Mouse (Mus musculus): ENCODE results near the gene Mars. TPM values are rescaled to one million over a fixed set of nuclear protein-coding genes. Genes with fewer than 3 reads are reported as not detected.
A peak's percentile ranks its signal among the peaks of the same experiment; 100 is the strongest.

The Mars gene
- polyA plus RNA-seq, 1 experiment from 2014 or later: 100 TPM

GRCm38 (mm10) chr10:127287271-127287935 is 24.2 kb downstream of the Mars start:
- Histone ChIP-seq H3K4me3 (ENCODE audit: low read depth, low read length) (peak overlapping the region; percentile 75), H3K4me1 (ENCODE audit: control insufficient read depth, low read depth, low read length) (peaks cover 41% of the 10 kb centered on the region), H3K27me3 (ENCODE audit: control insufficient read depth, insufficient read depth, low read depth, low read length) (no peaks in the 10 kb centered on the region), H3K27ac (ENCODE audit: low read length) (peak overlapping the region; percentile 98), H3K9ac (ENCODE audit: low read depth, low read length) (peak overlapping the region; percentile 93), H3K4me2 (ENCODE audit: low read depth, low read length) (peak overlapping the region; percentile 96), H3K9me3 (replicated peaks; ENCODE audit: control insufficient read depth, low read length) (no peaks in the 10 kb centered on the region), H3K36me3 (ENCODE audit: control insufficient read depth, insufficient read depth) (peaks cover 39% of the 10 kb centered on the region)
- 61% methylated on average over 15 of the region's 15 CpGs for WGBS (ENCODE audit: insufficient replicate concordance)
- no peak for ATAC-seq (ENCODE audit: low read depth)

- peaks cover 46% of the 10 kb centered on the region for H3K36me3 ChIP-seq (ENCODE audit: control insufficient read depth, insufficient read depth)
- no peak for ATAC-seq (ENCODE audit: low read depth)
- 65% methylated on average over 7 of the region's 7 CpGs for WGBS (ENCODE audit: insufficient replicate concordance)
- H3K9ac ChIP-seq (ENCODE audit: low read depth, low read length): no peak overlapping the region
- peak overlapping the region; percentile 75 for H3K4me3 ChIP-seq (ENCODE audit: low read depth, low read length)
- peak overlapping the region; percentile 96 for H3K4me2 ChIP-seq (ENCODE audit: low read depth, low read length)
- H3K27me3 ChIP-seq (ENCODE audit: control insufficient read depth, insufficient read depth, low read depth, low read length): no peaks in the 10 kb centered on the region
- H3K27ac ChIP-seq (ENCODE audit: low read length): no peak overlapping the region
- H3K9me3 ChIP-seq (replicated peaks; ENCODE audit: control insufficient read depth, low read length): no peaks in the 10 kb centered on the region
- peaks cover 34% of the 10 kb centered on the region for H3K4me1 ChIP-seq (ENCODE audit: control insufficient read depth, low read depth, low read length)
Observed at GRCm38 (mm10) chr10:127286730-127287129, 24.9 kb downstream of the Mars start.

DNA sequence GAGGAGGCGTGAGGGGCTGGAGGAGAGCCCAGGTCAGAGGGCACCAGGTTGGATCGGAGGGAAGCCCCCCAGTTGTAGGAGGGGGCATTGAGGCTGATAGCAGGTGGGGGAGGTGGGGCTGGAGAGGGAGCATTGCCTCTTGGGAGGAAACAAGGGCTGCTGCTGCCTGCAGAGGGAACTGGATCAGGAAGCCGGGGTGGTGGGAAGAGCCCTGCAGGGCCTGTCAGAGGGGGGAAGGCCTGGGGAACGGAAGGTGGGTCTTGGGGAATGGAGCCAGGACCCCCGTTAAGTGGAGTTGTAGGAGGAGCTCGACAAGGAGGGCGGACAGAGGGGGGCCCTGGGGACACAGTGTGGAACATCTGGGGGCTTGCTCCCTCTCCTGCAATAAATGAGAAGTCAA is 25.4 kb downstream of the Mars start:
- ATAC-seq (ENCODE audit: low read depth): no peak
- H3K4me3 ChIP-seq (ENCODE audit: low read depth, low read length): no peak overlapping the region
- WGBS (ENCODE audit: insufficient replicate concordance): 77% methylated on average over 7 of the region's 7 CpGs
- H3K27ac ChIP-seq (ENCODE audit: low read length): no peak overlapping the region
- no peak overlapping the region for H3K9ac ChIP-seq (ENCODE audit: low read depth, low read length)
- H3K9me3 ChIP-seq (replicated peaks; ENCODE audit: control insufficient read depth, low read length): no peaks in the 10 kb centered on the region
- H3K4me2 ChIP-seq (ENCODE audit: low read depth, low read length): no peak overlapping the region
- no peaks in the 10 kb centered on the region for H3K27me3 ChIP-seq (ENCODE audit: control insufficient read depth, insufficient read depth, low read depth, low read length)
- peaks cover 31% of the 10 kb centered on the region for H3K4me1 ChIP-seq (ENCODE audit: control insufficient read depth, low read depth, low read length)
- H3K36me3 ChIP-seq (ENCODE audit: control insufficient read depth, insufficient read depth): peaks cover 51% of the 10 kb centered on the region

DNA sequence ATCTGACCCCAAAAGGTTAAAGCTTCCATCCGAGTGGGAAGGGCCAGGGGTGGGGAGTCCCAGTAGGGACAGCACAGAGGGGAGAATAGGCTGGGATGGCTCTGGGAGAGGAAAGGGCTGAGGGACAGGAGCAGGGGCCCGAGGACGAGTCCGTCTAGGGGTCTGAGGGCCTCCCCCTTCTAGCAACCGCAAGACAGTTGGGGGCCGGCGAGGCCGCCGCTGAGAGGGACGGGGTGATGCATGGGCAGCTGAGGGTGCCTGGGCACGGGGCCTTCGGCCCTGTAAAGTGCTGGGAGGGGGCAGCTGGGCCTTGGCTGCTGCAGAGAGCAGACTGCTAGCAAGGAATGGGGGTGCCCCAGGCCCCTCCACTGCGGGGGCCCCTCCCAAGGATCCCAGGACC is 25.9 kb downstream of the Mars start:
- WGBS (ENCODE audit: insufficient replicate concordance): 87% methylated on average over 12 of the region's 13 CpGs
- Histone ChIP-seq H3K4me2 (ENCODE audit: low read depth, low read length) (no peak overlapping the region), H3K27me3 (ENCODE audit: control insufficient read depth, insufficient read depth, low read depth, low read length) (no peaks in the 10 kb centered on the region), H3K4me3 (ENCODE audit: low read depth, low read length) (no peak overlapping the region), H3K36me3 (ENCODE audit: control insufficient read depth, insufficient read depth) (peaks cover 51% of the 10 kb centered on the region), H3K9me3 (replicated peaks; ENCODE audit: control insufficient read depth, low read length) (no peaks in the 10 kb centered on the region), H3K4me1 (ENCODE audit: control insufficient read depth, low read depth, low read length) (peaks cover 31% of the 10 kb centered on the region), H3K27ac (ENCODE audit: low read length) (no peak overlapping the region), H3K9ac (ENCODE audit: low read depth, low read length) (no peak overlapping the region)
- no peak for ATAC-seq (ENCODE audit: low read depth)

DNA sequence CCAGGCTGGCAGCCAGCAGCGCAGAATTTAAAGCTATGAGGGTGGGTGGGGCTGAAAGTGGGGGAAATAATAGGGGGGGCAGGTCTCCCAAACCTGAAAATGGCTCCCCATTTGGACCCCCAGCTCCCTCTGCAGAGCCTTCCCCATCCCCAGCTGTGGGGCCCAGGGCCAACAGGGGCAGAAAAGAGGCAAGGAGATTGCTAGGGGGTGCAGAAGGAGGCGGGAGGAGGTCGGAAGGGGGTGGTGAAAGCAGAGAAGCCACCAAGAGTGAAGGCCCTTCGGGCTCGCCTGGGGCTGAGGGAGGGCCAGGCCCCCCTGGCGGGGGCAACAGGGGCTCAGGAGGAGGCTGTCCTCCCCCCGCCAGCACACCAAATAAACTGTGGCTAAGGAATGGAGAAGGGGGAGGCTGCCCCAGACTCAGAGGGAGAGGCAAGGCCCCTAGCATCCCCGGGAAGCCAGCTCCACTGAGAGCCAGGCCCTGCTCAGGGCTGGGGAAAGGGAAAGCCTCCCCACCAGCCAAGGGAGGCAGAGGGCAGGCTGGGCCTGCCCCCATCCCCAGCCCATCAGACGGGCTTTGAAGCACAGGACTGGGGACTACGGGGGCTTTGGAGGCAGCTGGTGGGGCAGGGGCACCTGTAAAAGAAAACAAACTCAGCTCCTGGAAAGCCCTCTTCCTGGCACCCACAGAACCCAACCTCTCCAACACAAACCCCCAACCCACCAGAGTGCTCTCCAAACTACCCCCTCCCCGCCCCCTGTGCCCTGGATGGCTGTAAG is 26.7 kb downstream of the Mars start:
- no peak overlapping the region for H3K4me2 ChIP-seq (ENCODE audit: low read depth, low read length)
- H3K9me3 ChIP-seq (replicated peaks; ENCODE audit: control insufficient read depth, low read length): no peaks in the 10 kb centered on the region
- no peaks in the 10 kb centered on the region for H3K27me3 ChIP-seq (ENCODE audit: control insufficient read depth, insufficient read depth, low read depth, low read length)
- peaks cover 31% of the 10 kb centered on the region for H3K4me1 ChIP-seq (ENCODE audit: control insufficient read depth, low read depth, low read length)
- no peak overlapping the region for H3K27ac ChIP-seq (ENCODE audit: low read length)
- WGBS (ENCODE audit: insufficient replicate concordance): 85% methylated on average over 11 of the region's 11 CpGs
- no peak for ATAC-seq (ENCODE audit: low read depth)
- no peak overlapping the region for H3K4me3 ChIP-seq (ENCODE audit: low read depth, low read length)
- H3K9ac ChIP-seq (ENCODE audit: low read depth, low read length): no peak overlapping the region
- peaks cover 54% of the 10 kb centered on the region for H3K36me3 ChIP-seq (ENCODE audit: control insufficient read depth, insufficient read depth)

DNA sequence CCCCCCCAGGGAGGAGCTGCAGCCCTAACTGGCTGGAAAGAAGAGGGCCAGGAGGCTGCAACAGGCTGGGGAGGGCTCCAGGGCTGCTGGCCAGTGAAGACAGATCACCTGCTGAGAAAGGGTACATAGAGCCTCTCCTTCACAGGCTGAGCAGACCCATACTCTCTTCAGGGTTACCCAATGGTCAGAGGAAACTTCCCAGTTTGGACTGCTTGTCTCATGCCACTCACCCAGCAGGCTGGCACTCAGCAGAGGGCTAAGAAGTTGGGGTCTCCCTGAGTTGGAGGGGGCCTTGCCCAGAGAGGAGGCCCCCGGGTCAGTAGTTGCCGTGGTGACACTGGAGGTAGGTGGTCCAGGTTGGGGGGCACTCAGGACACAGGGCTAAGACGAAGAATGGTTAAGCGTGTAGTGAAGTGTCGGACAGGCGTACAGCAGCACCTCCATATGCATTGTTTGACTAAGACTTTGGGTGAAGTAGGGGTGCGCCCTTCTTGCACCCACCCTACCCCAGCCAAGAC is 27.4 kb downstream of the Mars start:
- Histone ChIP-seq H3K9me3 (replicated peaks; ENCODE audit: control insufficient read depth, low read length) (no peaks in the 10 kb centered on the region), H3K4me3 (ENCODE audit: low read depth, low read length) (no peak overlapping the region)

GRCm38 (mm10) chr10:127282620-127283215 is 28.9 kb downstream of the Mars start:
- Histone ChIP-seq H3K4me3 (ENCODE audit: low read depth, low read length) (no peak overlapping the region), H3K9ac (ENCODE audit: low read depth, low read length) (no peak overlapping the region), H3K27me3 (ENCODE audit: control insufficient read depth, insufficient read depth, low read depth, low read length) (no peaks in the 10 kb centered on the region), H3K9me3 (replicated peaks; ENCODE audit: control insufficient read depth, low read length) (no peaks in the 10 kb centered on the region), H3K4me2 (ENCODE audit: low read depth, low read length) (no peak overlapping the region), H3K27ac (ENCODE audit: low read length) (no peak overlapping the region), H3K4me1 (ENCODE audit: control insufficient read depth, low read depth, low read length) (peaks cover 22% of the 10 kb centered on the region), H3K36me3 (ENCODE audit: control insufficient read depth, insufficient read depth) (peaks cover 68% of the 10 kb centered on the region)
- ATAC-seq (ENCODE audit: low read depth): no peak
- WGBS (ENCODE audit: insufficient replicate concordance): 75% methylated on average over 13 of the region's 13 CpGs

More for the DNA sequence above, 27.4 kb downstream of the Mars start:
- 92% methylated on average over 7 of the region's 7 CpGs for WGBS (ENCODE audit: insufficient replicate concordance)
- Histone ChIP-seq H3K4me2 (ENCODE audit: low read depth, low read length) (no peak overlapping the region), H3K36me3 (ENCODE audit: control insufficient read depth, insufficient read depth) (peaks cover 60% of the 10 kb centered on the region), H3K9ac (ENCODE audit: low read depth, low read length) (no peak overlapping the region), H3K27me3 (ENCODE audit: control insufficient read depth, insufficient read depth, low read depth, low read length) (no peaks in the 10 kb centered on the region), H3K27ac (ENCODE audit: low read length) (no peak overlapping the region), H3K4me1 (ENCODE audit: control insufficient read depth, low read depth, low read length) (peaks cover 25% of the 10 kb centered on the region)
- ATAC-seq (ENCODE audit: low read depth): no peak

DNA sequence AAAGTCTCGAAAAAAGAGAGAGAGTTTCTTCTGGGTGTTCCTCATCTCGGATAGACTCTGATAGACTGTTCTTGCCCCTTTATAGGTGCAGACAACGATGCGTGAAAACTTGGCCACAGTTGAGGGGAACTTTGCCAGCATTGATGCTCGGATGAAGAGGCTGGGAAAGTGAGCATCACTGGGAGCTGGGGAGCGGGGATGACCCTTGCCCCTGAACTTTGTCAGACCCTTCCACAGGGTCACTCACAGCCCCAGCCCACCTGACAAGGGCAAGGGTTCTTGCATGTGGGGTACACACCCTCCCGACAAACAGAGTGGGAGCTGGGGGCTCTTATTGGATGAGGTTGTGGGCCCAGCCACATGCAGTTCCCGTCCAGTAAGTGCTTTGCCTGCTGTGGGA is 30.3 kb downstream of the Mars start:
- no peak overlapping the region for H3K27ac ChIP-seq (ENCODE audit: low read length)
- H3K9ac ChIP-seq (ENCODE audit: low read depth, low read length): no peak overlapping the region
- H3K27me3 ChIP-seq (ENCODE audit: control insufficient read depth, insufficient read depth, low read depth, low read length): no peaks in the 10 kb centered on the region
- no peaks in the 10 kb centered on the region for H3K9me3 ChIP-seq (replicated peaks; ENCODE audit: control insufficient read depth, low read length)
- ATAC-seq (ENCODE audit: low read depth): no peak
- H3K4me3 ChIP-seq (ENCODE audit: low read depth, low read length): no peak overlapping the region
- peaks cover 69% of the 10 kb centered on the region for H3K36me3 ChIP-seq (ENCODE audit: control insufficient read depth, insufficient read depth)
- no peak overlapping the region for H3K4me2 ChIP-seq (ENCODE audit: low read depth, low read length)
- 78% methylated on average over 8 of the region's 8 CpGs for WGBS (ENCODE audit: insufficient replicate concordance)
- peaks cover 8% of the 10 kb centered on the region for H3K4me1 ChIP-seq (ENCODE audit: control insufficient read depth, low read depth, low read length)

- no peaks in the 10 kb centered on the region for H3K9me3 ChIP-seq (replicated peaks; ENCODE audit: control insufficient read depth, low read length)
- peaks cover 71% of the 10 kb centered on the region for H3K36me3 ChIP-seq (ENCODE audit: control insufficient read depth, insufficient read depth)
- no peak overlapping the region for H3K9ac ChIP-seq (ENCODE audit: low read depth, low read length)
- H3K4me2 ChIP-seq (ENCODE audit: low read depth, low read length): no peak overlapping the region
- H3K4me3 ChIP-seq (ENCODE audit: low read depth, low read length): no peak overlapping the region
- peaks cover 3% of the 10 kb centered on the region; the same call in 1 of the 2 replicates for H3K4me1 ChIP-seq (ENCODE audit: control insufficient read depth, low read depth, low read length)
- no peak for ATAC-seq (ENCODE audit: low read depth)
- H3K27me3 ChIP-seq (ENCODE audit: control insufficient read depth, insufficient read depth, low read depth, low read length): no peaks in the 10 kb centered on the region
- 78% methylated on average over 2 of the region's 2 CpGs for WGBS (ENCODE audit: insufficient replicate concordance)
- H3K27ac ChIP-seq (ENCODE audit: low read length): no peak overlapping the region
Observed at GRCm38 (mm10) chr10:127279730-127280129, 31.9 kb downstream of the Mars start.
